Mouse (Mus musculus): ENCODE measurements around the gene Gm5089. TPM values are rescaled to one million over a fixed set of nuclear protein-coding genes. Genes with fewer than 3 reads are reported as not detected.

The Gm5089 gene
- total and polyA plus RNA-seq, 3 experiments = not detected

GRCm38 (mm10) chr14:122393119-122393518 lies 57.8 kb downstream of the Gm5089 start:
- no peak overlapping the region for H3K9ac ChIP-seq (ENCODE audit: control insufficient read depth, low read depth, low read length, poor library complexity, severe bottlenecking)
- H3K9me3 ChIP-seq (replicated peaks; ENCODE audit: insufficient read depth, low read length) = no peaks in the 10 kb centered on the region

GRCm38 (mm10) chr14:122390935-122391334 lies 60.0 kb downstream of the Gm5089 start:
- H3K9ac ChIP-seq (ENCODE audit: control insufficient read depth, low read depth, low read length, poor library complexity, severe bottlenecking) = no peak overlapping the region
- TF ChIP-seq JUND (IDR thresholded peaks at IDR 0.05; ENCODE audit: low read depth, low read length) = no peak
- TF ChIP-seq CHD2 (IDR thresholded peaks at IDR 0.05; ENCODE audit: low read length) = no peak; the same call in 1 of the 2 replicates
- no peak for TF ChIP-seq USF2 (IDR thresholded peaks at IDR 0.05; ENCODE audit: borderline replicate concordance in 1 of 2, insufficient read depth in 1 of 2, low read depth in 1 of 2, low read length in 2 of 2)
- TF ChIP-seq ZMIZ1 (IDR thresholded peaks at IDR 0.05; ENCODE audit: low read depth, low read length) = no peak
- no peak for TF ChIP-seq TAL1 (IDR thresholded peaks at IDR 0.05; ENCODE audit: low read length)
- no peak for TF ChIP-seq TBP (IDR thresholded peaks at IDR 0.05; ENCODE audit: low read depth, low read length)
- TF ChIP-seq ZNF384 (IDR thresholded peaks at IDR 0.05; ENCODE audit: low read depth, low read length) = no peak
- no peak; a peak in 1 of 4 replicates for TF ChIP-seq EP300 (IDR thresholded peaks at IDR 0.05; ENCODE audit: low read depth in 1 of 2, low read length in 2 of 2)
- peak; percentile 55 for DNase-seq (ENCODE audit: low read depth, low spot score)
- no peaks in the 10 kb centered on the region for H3K79me2 ChIP-seq (ENCODE audit: control insufficient read depth, insufficient read depth, low read length, poor library complexity)
- no peaks in the 10 kb centered on the region for H3K9me3 ChIP-seq (replicated peaks; ENCODE audit: insufficient read depth, low read length)
- no peak overlapping the region for H3K27ac ChIP-seq (ENCODE audit: control insufficient read depth, low read depth, low read length)
- H3K4me1 ChIP-seq (ENCODE audit: control insufficient read depth in 1 of 2, insufficient read depth in 2 of 2, low read length in 2 of 2) = peaks cover 8 to 11% of the 10 kb centered on the region in 2 experiments; a peak in 3 of 4 replicates
- H3K4me3 ChIP-seq (ENCODE audit: control insufficient read depth in 1 of 2, insufficient read depth in 1 of 2, low read depth in 2 of 2, low read length in 2 of 2) = no peak overlapping the region
- no peaks in the 10 kb centered on the region for H3K27me3 ChIP-seq (ENCODE audit: control insufficient read depth in 1 of 2, insufficient read depth in 2 of 2, low read length in 2 of 2)
- peaks cover 0 to 9% of the 10 kb centered on the region in 2 experiments; a peak in 2 of 4 replicates for H3K36me3 ChIP-seq (ENCODE audit: control insufficient read depth in 1 of 2, insufficient read depth in 2 of 2, low read length in 2 of 2)

More at GRCm38 (mm10) chr14:122393119-122393518, 57.8 kb downstream of the Gm5089 start:
- TF ChIP-seq NRF1 (IDR thresholded peaks at IDR 0.05; ENCODE audit: insufficient read depth, low read depth, low read length, poor library complexity, severe bottlenecking) (no peak), POLR2A (IDR thresholded peaks at IDR 0.05; ENCODE audit: control insufficient read depth in 1 of 2, insufficient read depth in 1 of 2, low read depth in 1 of 2, low read length in 2 of 2, poor library complexity in 1 of 2) (no peak), UBTF (IDR thresholded peaks at IDR 0.05; ENCODE audit: borderline replicate concordance, insufficient read depth, low read depth, low read length) (no peak), MEF2A (IDR thresholded peaks at IDR 0.05; ENCODE audit: extremely low read depth, insufficient replicate concordance, low read depth, low read length, poor library complexity, severe bottlenecking) (no peak), KAT2A (conservative IDR thresholded peaks at IDR 0.05; ENCODE audit: low read depth, low read length) (no peak), MXI1 (IDR thresholded peaks at IDR 0.05; ENCODE audit: low read depth, low read length) (no peak), RAD21 (IDR thresholded peaks at IDR 0.05; ENCODE audit: low read depth, low read length) (no peak), JUND (IDR thresholded peaks at IDR 0.05; ENCODE audit: low read depth, low read length) (no peak), POLR2AphosphoS5 (IDR thresholded peaks at IDR 0.05; ENCODE audit: borderline replicate concordance, low read depth, low read length) (no peak), CHD1 (IDR thresholded peaks at IDR 0.05; ENCODE audit: low read depth, low read length) (no peak), BHLHE40 (IDR thresholded peaks at IDR 0.05; ENCODE audit: borderline replicate concordance, low read depth, low read length) (no peak), RCOR1 (IDR thresholded peaks at IDR 0.05; ENCODE audit: low read depth, low read length) (no peak), E2F4 (IDR thresholded peaks at IDR 0.05; ENCODE audit: borderline replicate concordance, low read depth, low read length) (no peak), CHD2 (IDR thresholded peaks at IDR 0.05; ENCODE audit: low read length) (no peak), ZKSCAN1 (IDR thresholded peaks at IDR 0.05; ENCODE audit: low read depth, low read length) (no peak), TAL1 (IDR thresholded peaks at IDR 0.05; ENCODE audit: low read length) (no peak), POLR2AphosphoS2 (IDR thresholded peaks at IDR 0.05; ENCODE audit: low read length) (no peak), GATA1 (IDR thresholded peaks at IDR 0.05; ENCODE audit: low read depth, low read length) (no peak), MYC (IDR thresholded peaks at IDR 0.05; ENCODE audit: low read depth, low read length) (no peak)
- Histone ChIP-seq H3K4me3 (ENCODE audit: control insufficient read depth in 1 of 2, insufficient read depth in 1 of 2, low read depth in 2 of 2, low read length in 2 of 2) (no peak overlapping the region), H3K27ac (ENCODE audit: control insufficient read depth, low read depth, low read length) (no peak overlapping the region), H3K27me3 (ENCODE audit: control insufficient read depth in 1 of 2, insufficient read depth in 2 of 2, low read length in 2 of 2) (no peaks in the 10 kb centered on the region), H3K4me1 (ENCODE audit: control insufficient read depth in 1 of 2, insufficient read depth in 2 of 2, low read length in 2 of 2) (peaks cover 8 to 11% of the 10 kb centered on the region in 2 experiments; a peak in 3 of 4 replicates), H3K36me3 (ENCODE audit: control insufficient read depth in 1 of 2, insufficient read depth in 2 of 2, low read length in 2 of 2) (peaks cover 0 to 9% of the 10 kb centered on the region in 2 experiments; a peak in 2 of 4 replicates), H3K79me2 (ENCODE audit: control insufficient read depth, insufficient read depth, low read length, poor library complexity) (no peaks in the 10 kb centered on the region)
- no peak for DNase-seq (ENCODE audit: low read depth, low spot score)
